Mouse (Mus musculus) cortical plate, adult 2 months (tissue): ENCODE data around the gene Slc30a5. TPM values are rescaled to one million over a fixed set of nuclear protein-coding genes. Genes with fewer than 3 reads are reported as not detected.
A peak's percentile ranks its signal among the peaks of the same experiment; 100 is the strongest.

Experiments used
- H3K27ac ChIP-seq: fragments of 200-500 bp; 2 replicates; pipeline ENCODE4 v1.5.1; 2012; ENCODE audit warnings: low read length, control low read depth, inconsistent platforms; ENCODE audit not compliant: insufficient read depth
- H3K4me1 ChIP-seq: fragments of 200-500 bp; 2 replicates; pipeline ENCODE4 v1.6.1; 2011; ENCODE audit warnings: low read length; ENCODE audit not compliant: control insufficient read depth, insufficient read depth
- H3K4me3 ChIP-seq: fragments of 200-500 bp; 2 replicates; pipeline ENCODE4 v1.5.1; 2011; ENCODE audit warnings: mild to moderate bottlenecking, low read length, control low read depth; ENCODE audit not compliant: insufficient read depth
- CTCF ChIP-seq: fragments of 200-500 bp; IDR thresholded peaks from 2 replicates; pipeline ENCODE4 v1.5.1; 2011; ENCODE audit warnings: mild to moderate bottlenecking, control low read depth, low read length; ENCODE audit not compliant: insufficient read depth; ENCODE audit errors: extremely low read depth
- POLR2A ChIP-seq: fragments of 200-500 bp; IDR thresholded peaks from 2 replicates; pipeline ENCODE4 v1.6.1; 2011; ENCODE audit warnings: mild to moderate bottlenecking, low read length, control low read depth; ENCODE audit not compliant: insufficient read depth; ENCODE audit errors: extremely low read depth
- polyA plus RNA-seq: library from polyadenylated mRNA; depleted of rRNA; stranded (reverse); fragments of >200 nt; gene quantifications from 2 replicates; pipeline ENCODE4 v1.2.3, GENCODE M21; 2012; rRNA removed

Gene Slc30a5
- polyA plus RNA-seq, 1 experiment: 43.5 TPM

DNA sequence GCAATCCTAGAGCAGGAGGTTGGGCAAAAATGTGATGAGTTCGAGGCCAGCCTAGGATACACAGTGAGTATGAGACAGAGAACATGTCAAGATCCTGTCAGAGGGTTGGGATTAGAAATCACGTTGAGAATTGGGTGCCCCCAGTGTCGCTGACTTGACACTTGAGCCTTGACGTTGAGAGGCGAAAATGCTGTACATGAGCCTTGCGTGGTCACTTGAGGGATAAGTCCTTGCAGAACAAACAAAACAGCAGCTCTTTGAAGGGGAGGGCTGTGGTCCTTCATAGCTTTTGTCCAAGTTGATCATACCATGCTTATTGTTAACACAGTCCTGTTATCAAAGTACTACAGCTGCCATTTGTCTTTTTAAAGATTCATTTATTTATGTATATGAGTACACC lies 56.5 kb downstream of the Slc30a5 start:
- Histone ChIP-seq H3K4me1 (no peaks in the 10 kb centered on the region), H3K27ac (no peak overlapping the region), H3K4me3 (no peak overlapping the region)
- no peak for TF ChIP-seq CTCF
- no peak for TF ChIP-seq POLR2A

DNA sequence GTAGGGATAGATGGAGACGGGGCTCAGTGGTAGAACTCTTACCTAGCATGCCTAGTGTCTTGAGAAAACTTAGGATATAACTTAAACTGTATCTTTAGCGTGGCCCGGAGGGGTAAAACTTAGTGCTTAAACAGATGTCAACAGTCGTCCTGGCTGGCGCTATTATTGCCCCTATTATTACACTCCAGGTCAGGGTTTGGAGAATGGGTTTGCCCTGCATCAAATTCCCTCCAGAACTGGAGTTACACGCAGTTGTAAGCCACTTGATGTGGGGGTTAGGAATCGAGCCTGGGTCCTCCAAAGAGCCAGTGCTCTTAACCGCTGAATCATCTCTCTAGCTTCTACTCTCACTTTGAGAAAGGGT lies 57.2 kb downstream of the Slc30a5 start:
- Histone ChIP-seq H3K27ac (no peak overlapping the region), H3K4me3 (peak overlapping the region; percentile 37), H3K4me1 (no peaks in the 10 kb centered on the region)
- TF ChIP-seq CTCF: no peak
- no peak for TF ChIP-seq POLR2A

DNA sequence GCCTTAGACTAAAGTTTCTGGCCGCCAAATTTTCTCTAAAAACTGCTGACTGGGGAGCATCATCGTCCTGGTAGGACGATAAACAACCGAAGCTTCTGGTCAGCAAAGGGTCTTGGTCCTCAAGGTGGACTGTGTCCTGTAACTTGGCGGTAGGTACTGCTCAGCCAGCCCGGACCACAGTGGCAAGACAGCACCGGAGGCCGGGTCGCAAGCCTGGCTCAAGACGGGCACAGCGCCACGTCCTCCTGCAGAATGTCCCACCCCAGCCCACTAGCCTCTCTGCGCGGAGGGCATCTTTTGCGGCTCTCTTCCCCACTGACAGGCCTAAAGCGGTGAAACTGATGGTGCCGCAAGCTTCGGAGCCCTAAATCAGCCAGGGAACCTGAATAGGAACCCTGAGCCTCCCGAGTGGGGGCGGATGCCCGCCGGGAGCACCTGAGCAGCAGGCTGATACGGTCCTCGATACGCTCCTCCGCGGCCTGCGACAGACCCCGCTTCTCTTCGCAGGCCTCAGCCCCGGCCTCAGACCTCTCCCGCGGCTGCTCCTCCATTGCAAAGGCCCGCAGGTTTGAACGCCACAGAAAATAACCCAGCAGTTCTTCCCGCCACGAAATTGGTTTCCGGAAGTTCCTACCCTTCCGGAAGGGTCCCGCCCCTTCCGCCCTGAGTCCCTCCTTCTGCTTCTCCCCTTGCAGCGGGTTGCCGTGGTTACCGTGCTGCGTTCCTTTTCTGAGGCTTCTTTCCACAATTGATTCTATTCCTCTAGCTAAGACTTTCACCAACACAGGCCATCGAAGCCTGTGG lies 57.8 kb downstream of the Slc30a5 start, which contains the start of gene Cenph:
Gene Cenph, minus strand, starts transcription at position 648 of the 804 bp plus-strand sequence.
- peak within 1 kb of the TSS; percentile 37 for H3K4me3 ChIP-seq
- no peak within 1 kb of the TSS for H3K27ac ChIP-seq
- no peaks in the 10 kb centered on the region for H3K4me1 ChIP-seq
- no peak for TF ChIP-seq CTCF
- peak; percentile 36; the same call in 1 of the 2 replicates for TF ChIP-seq POLR2A

DNA sequence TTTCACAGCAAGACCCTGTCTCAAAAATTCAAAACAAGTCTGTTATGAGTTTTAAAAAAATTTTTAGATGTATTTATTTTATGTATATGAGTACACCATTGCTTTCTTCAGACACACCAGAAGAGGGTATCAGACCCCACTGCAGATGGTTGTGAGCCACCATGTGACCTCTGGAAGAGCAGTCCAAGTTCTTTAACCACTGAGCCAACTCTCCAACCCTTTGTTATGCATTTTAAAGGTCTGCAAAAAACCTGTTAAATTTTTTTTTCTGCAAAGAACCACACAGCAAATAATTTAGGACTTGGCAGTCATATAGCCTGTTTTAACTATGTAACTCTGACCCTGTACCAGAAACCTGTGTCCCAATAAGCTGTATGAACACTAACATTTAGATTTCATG lies 58.5 kb downstream of the Slc30a5 start:
- Histone ChIP-seq H3K4me3 (no peak overlapping the region), H3K4me1 (no peaks in the 10 kb centered on the region), H3K27ac (no peak overlapping the region)
- TF ChIP-seq CTCF (no peak), POLR2A (no peak)

DNA sequence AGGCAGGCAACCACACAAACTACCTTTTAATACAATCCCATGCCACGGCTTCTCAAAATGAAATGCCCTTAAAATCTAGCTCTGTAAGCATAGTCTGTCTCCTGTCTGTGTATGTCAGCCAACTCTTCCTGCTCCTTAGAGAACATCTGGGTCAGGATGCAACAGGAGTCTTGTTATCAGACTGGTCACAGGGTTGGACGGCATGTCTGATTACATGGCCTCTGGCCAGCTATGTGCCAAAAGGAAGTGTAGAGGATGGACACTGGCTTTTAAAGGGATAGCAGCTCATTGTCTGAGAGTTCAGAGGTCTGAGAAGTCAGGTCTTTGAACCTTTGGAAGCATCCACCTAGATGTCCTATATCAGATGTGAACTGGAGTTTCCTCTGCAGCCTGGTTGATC lies 77.9 kb downstream of the Slc30a5 start:
- Histone ChIP-seq H3K4me1 (no peaks in the 10 kb centered on the region), H3K4me3 (no peak overlapping the region), H3K27ac (no peak overlapping the region)
- no peak for TF ChIP-seq CTCF

DNA sequence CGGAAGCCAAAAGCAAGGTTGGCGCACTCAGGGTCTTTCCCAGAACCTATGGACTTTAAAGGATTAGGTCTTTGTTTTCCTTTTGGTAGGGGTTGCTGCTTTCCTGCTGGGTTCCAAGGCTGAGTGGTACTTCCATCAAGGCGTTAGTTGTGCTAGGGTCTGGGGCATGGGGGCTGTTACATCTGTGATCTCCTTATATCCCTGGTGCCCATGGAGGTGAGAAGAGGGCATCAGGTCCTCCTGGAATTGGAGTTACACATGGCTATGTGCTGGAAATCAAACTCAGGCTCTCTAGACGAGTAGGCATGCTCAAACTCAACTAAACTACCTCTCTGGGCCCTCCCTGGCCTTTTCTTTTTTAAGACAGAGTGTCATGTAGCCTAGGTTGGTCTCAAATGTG lies 79.0 kb downstream of the Slc30a5 start:
- H3K4me1 ChIP-seq: no peaks in the 10 kb centered on the region
- H3K4me3 ChIP-seq: no peak overlapping the region
- no peak overlapping the region for H3K27ac ChIP-seq
- no peak for TF ChIP-seq CTCF
- TF ChIP-seq POLR2A: no peak

DNA sequence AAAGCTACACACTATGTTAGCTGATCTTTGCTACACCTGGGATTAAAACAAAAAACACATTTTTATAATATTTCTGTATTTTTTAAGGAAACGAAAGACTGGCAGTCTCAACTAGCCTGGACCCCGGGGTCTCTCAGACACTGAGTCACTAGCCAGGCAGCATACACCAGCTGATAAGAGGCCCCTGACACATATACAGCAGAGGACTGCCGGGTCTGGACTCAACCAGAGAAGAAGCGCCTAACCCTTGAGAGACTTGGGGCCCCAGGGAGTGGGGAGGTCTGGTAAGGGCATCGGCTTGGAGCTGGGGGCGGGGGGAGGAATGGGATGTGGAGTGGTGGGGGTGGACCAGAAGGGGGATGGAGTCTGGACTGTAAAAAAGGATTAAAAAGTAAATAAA lies 80.2 kb downstream of the Slc30a5 start:
- no peaks in the 10 kb centered on the region for H3K4me1 ChIP-seq
- no peak overlapping the region for H3K27ac ChIP-seq
- TF ChIP-seq CTCF: no peak
- TF ChIP-seq POLR2A: no peak
- no peak overlapping the region for H3K4me3 ChIP-seq

Other genes with a start within 250 kb of the Slc30a5 start
- 1.6 and 1.9 TPM in 2 replicates for gene Marveld2, start 216.5 kb downstream of the Slc30a5 start, polyA plus RNA-seq
- gene Ak6, start 182.4 kb downstream of the Slc30a5 start, polyA plus RNA-seq: 147 and 150 TPM in 2 replicates
- 12.7 and 13.0 TPM in 2 replicates for gene Rad17, start 182.4 kb downstream of the Slc30a5 start, polyA plus RNA-seq
- 19.6 and 22.3 TPM in 2 replicates for gene Taf9, start 181.8 kb downstream of the Slc30a5 start, polyA plus RNA-seq
- gene Ccdc125, start 163.7 kb downstream of the Slc30a5 start, polyA plus RNA-seq: 0.34 and 0.58 TPM in 2 replicates
- 19.5 and 20.6 TPM in 2 replicates for gene Cdk7, start 102.5 kb downstream of the Slc30a5 start, polyA plus RNA-seq
- 85.2 and 87.5 TPM in 2 replicates for gene Mrps36, start 88.8 kb downstream of the Slc30a5 start, polyA plus RNA-seq
- 1.2 and 1.3 TPM in 2 replicates for gene Cenph, start 57.5 kb downstream of the Slc30a5 start, polyA plus RNA-seq
- gene Ccnb1, start 46.9 kb downstream of the Slc30a5 start, polyA plus RNA-seq: 0.49 and 1.3 TPM in 2 replicates